Mouse (Mus musculus): ENCODE measurements at regions not wholly inside any gene's neighbourhood (a gene's known extent, or its start where the extent isn't known, plus 50 kb on each side); places are given as distances from the start of the nearest gene placed in this dataset.

GRCm38 (mm10) chr3:99632309-99632708 lies 252.9 kb upstream of the Spag17 start:
- no peak overlapping the region for H3K27ac ChIP-seq (replicated peaks)
- H3K4me1 ChIP-seq (replicated peaks; ENCODE audit: control insufficient read depth, insufficient read depth): no peaks in the 10 kb centered on the region
- H3K36me3 ChIP-seq (ENCODE audit: control insufficient read depth, insufficient read depth, low read length): no peaks in the 10 kb centered on the region
- no peak overlapping the region for H3K9ac ChIP-seq (ENCODE audit: low read length)
- no peaks in the 10 kb centered on the region for H3K9me3 ChIP-seq (ENCODE audit: control insufficient read depth, low read length)
- ATAC-seq (ENCODE audit: low FRiP score, low TSS enrichment) (no peak), DNase-seq (ENCODE audit: low spot score) (no peak)
- H3K4me3 ChIP-seq (ENCODE audit: low read depth, low read length): no peak overlapping the region
- H3K27me3 ChIP-seq (ENCODE audit: control insufficient read depth, insufficient read depth, low read length): no peaks in the 10 kb centered on the region
- no peak for TF ChIP-seq EP300 (optimal IDR thresholded peaks at IDR 0.05)
- no peak for TF ChIP-seq CTCF (IDR thresholded peaks at IDR 0.05; ENCODE audit: low read depth)
- 82% methylated on average over 4 of the region's 4 CpGs for WGBS
- H3K4me2 ChIP-seq (replicated peaks; ENCODE audit: low read depth): no peak overlapping the region

- 88% methylated on average over 8 of the region's 8 CpGs for WGBS
- ATAC-seq (ENCODE audit: low FRiP score, low TSS enrichment): no peak
- no peak for DNase-seq (ENCODE audit: low spot score)
Observed at GRCm38 (mm10) chr3:99641343-99642106, 243.7 kb upstream of the Spag17 start.

DNA sequence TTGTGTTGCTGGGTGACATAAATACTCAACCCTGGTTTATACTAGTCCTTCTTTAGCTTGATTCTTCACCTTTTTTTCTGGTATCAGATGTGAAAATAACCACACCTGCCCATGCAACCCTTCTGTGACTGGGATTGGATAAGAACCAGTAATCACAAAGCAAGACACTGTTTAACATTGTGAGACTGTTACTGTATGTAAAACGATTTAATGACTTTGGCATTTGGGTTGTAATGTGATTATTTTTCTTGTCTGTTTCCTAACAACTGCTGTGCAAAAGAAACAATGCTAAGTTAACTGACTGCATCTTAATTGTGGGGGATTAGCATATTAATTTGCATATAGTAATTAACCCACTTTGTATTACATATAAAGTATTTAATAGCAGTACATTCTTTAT lies 240.3 kb upstream of the Spag17 start:
- Histone ChIP-seq H3K4me3 (ENCODE audit: low read depth, low read length) (no peak overlapping the region), H3K27me3 (ENCODE audit: control insufficient read depth, insufficient read depth, low read length) (no peaks in the 10 kb centered on the region), H3K9ac (ENCODE audit: low read length) (no peak overlapping the region), H3K36me3 (ENCODE audit: control insufficient read depth, insufficient read depth, low read length) (no peaks in the 10 kb centered on the region), H3K27ac (replicated peaks) (no peak overlapping the region), H3K4me1 (replicated peaks; ENCODE audit: control insufficient read depth, insufficient read depth) (no peaks in the 10 kb centered on the region), H3K4me2 (replicated peaks; ENCODE audit: low read depth) (no peak overlapping the region), H3K9me3 (ENCODE audit: control insufficient read depth, low read length) (no peaks in the 10 kb centered on the region)
- DNase-seq (ENCODE audit: low spot score): no peak
- WGBS: 71% methylated on average over 1 of the region's 1 CpGs
- ATAC-seq (ENCODE audit: low FRiP score, low TSS enrichment): no peak
- no peak for TF ChIP-seq EP300 (optimal IDR thresholded peaks at IDR 0.05)
- TF ChIP-seq CTCF (IDR thresholded peaks at IDR 0.05; ENCODE audit: low read depth): no peak

More at GRCm38 (mm10) chr3:99641343-99642106, 243.7 kb upstream of the Spag17 start:
- no peak overlapping the region for H3K27ac ChIP-seq (replicated peaks)
- no peak overlapping the region for H3K4me3 ChIP-seq (ENCODE audit: low read depth, low read length)
- H3K36me3 ChIP-seq (ENCODE audit: control insufficient read depth, insufficient read depth, low read length): no peaks in the 10 kb centered on the region
- H3K4me1 ChIP-seq (replicated peaks; ENCODE audit: control insufficient read depth, insufficient read depth): no peaks in the 10 kb centered on the region
- H3K9ac ChIP-seq (ENCODE audit: low read length): no peak overlapping the region
- H3K4me2 ChIP-seq (replicated peaks; ENCODE audit: low read depth): no peak overlapping the region
- TF ChIP-seq CTCF (IDR thresholded peaks at IDR 0.05; ENCODE audit: low read depth): no peak
- no peak for TF ChIP-seq EP300 (optimal IDR thresholded peaks at IDR 0.05)
- H3K9me3 ChIP-seq (ENCODE audit: control insufficient read depth, low read length): no peaks in the 10 kb centered on the region
- H3K27me3 ChIP-seq (ENCODE audit: control insufficient read depth, insufficient read depth, low read length): no peaks in the 10 kb centered on the region

GRCm38 (mm10) chr3:99645318-99645717 lies 239.9 kb upstream of the Spag17 start:
- H3K4me3 ChIP-seq (ENCODE audit: low read depth, low read length): no peak overlapping the region
- H3K4me1 ChIP-seq (replicated peaks; ENCODE audit: control insufficient read depth, insufficient read depth): no peaks in the 10 kb centered on the region
- TF ChIP-seq CTCF (IDR thresholded peaks at IDR 0.05; ENCODE audit: low read depth): no peak
- TF ChIP-seq EP300 (optimal IDR thresholded peaks at IDR 0.05): no peak
- H3K4me2 ChIP-seq (replicated peaks; ENCODE audit: low read depth): no peak overlapping the region
- H3K36me3 ChIP-seq (ENCODE audit: control insufficient read depth, insufficient read depth, low read length): no peaks in the 10 kb centered on the region
- WGBS: 85% methylated on average over 4 of the region's 4 CpGs
- no peaks in the 10 kb centered on the region for H3K27me3 ChIP-seq (ENCODE audit: control insufficient read depth, insufficient read depth, low read length)
- DNase-seq (ENCODE audit: low spot score) (no peak), ATAC-seq (ENCODE audit: low FRiP score, low TSS enrichment) (no peak)
- no peaks in the 10 kb centered on the region for H3K9me3 ChIP-seq (ENCODE audit: control insufficient read depth, low read length)
- no peak overlapping the region for H3K9ac ChIP-seq (ENCODE audit: low read length)
- no peak overlapping the region for H3K27ac ChIP-seq (replicated peaks)

GRCm38 (mm10) chr3:99657617-99658016 lies 227.6 kb upstream of the Spag17 start:
- Histone ChIP-seq H3K27ac (replicated peaks) (no peak overlapping the region), H3K4me1 (replicated peaks; ENCODE audit: control insufficient read depth, insufficient read depth) (no peaks in the 10 kb centered on the region), H3K27me3 (ENCODE audit: control insufficient read depth, insufficient read depth, low read length) (no peaks in the 10 kb centered on the region), H3K4me2 (replicated peaks; ENCODE audit: low read depth) (no peak overlapping the region), H3K9me3 (ENCODE audit: control insufficient read depth, low read length) (no peaks in the 10 kb centered on the region), H3K4me3 (ENCODE audit: low read depth, low read length) (no peak overlapping the region), H3K9ac (ENCODE audit: low read length) (no peak overlapping the region), H3K36me3 (ENCODE audit: control insufficient read depth, insufficient read depth, low read length) (no peaks in the 10 kb centered on the region)
- no peak for TF ChIP-seq EP300 (optimal IDR thresholded peaks at IDR 0.05)
- TF ChIP-seq CTCF (IDR thresholded peaks at IDR 0.05; ENCODE audit: low read depth): no peak
- WGBS: 35% methylated on average over 5 of the region's 5 CpGs
- ATAC-seq (ENCODE audit: low FRiP score, low TSS enrichment): no peak
- no peak for DNase-seq (ENCODE audit: low spot score)

DNA sequence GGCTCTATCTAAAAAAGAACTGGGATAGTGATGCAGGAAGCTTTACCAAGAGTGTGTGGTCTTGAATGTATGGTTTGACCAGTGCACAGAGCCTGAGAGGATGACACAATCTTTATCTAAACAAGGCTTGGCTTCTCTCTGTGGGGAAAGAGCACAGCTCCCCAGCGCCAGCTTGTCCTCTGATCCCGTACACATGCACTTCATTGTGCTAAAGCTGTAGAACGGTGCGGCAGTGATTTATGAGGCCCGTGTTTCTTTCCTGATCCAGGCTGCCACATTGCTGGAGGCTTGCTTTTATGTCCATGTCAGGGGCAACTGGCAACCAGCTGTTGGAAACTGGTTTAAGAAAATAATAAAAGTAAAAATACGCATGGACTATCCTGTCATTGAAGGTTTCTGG lies 221.4 kb upstream of the Spag17 start:
- H3K27me3 ChIP-seq (ENCODE audit: control insufficient read depth, insufficient read depth, low read length): no peaks in the 10 kb centered on the region
- no peak overlapping the region for H3K9ac ChIP-seq (ENCODE audit: low read length)
- no peak for DNase-seq (ENCODE audit: low spot score)
- ATAC-seq (ENCODE audit: low FRiP score, low TSS enrichment): no peak
- no peak overlapping the region for H3K4me2 ChIP-seq (replicated peaks; ENCODE audit: low read depth)
- no peak overlapping the region for H3K4me3 ChIP-seq (ENCODE audit: low read depth, low read length)
- TF ChIP-seq CTCF (IDR thresholded peaks at IDR 0.05; ENCODE audit: low read depth) (no peak), EP300 (optimal IDR thresholded peaks at IDR 0.05) (no peak)
- no peaks in the 10 kb centered on the region for H3K4me1 ChIP-seq (replicated peaks; ENCODE audit: control insufficient read depth, insufficient read depth)
- no peaks in the 10 kb centered on the region for H3K9me3 ChIP-seq (ENCODE audit: control insufficient read depth, low read length)
- no peaks in the 10 kb centered on the region for H3K36me3 ChIP-seq (ENCODE audit: control insufficient read depth, insufficient read depth, low read length)
- WGBS: 48% methylated on average over 6 of the region's 6 CpGs
- H3K27ac ChIP-seq (replicated peaks): no peak overlapping the region
